Mouse (Mus musculus) bone marrow, adult 2 months (tissue): Measurements from ENCODE around the gene Cxcr4.

Experiments
- CTCF ChIP-seq: fragments of 200-500 bp; IDR thresholded peaks from 2 replicates; pipeline ENCODE4 v1.5.1; 2011; ENCODE audit warnings: low read length, control low read depth; ENCODE audit not compliant: control insufficient read depth, insufficient read depth
- POLR2A ChIP-seq: fragments of 200-500 bp; IDR thresholded peaks from 2 replicates; pipeline ENCODE4 v1.6.1; 2011; ENCODE audit warnings: low read depth, mild to moderate bottlenecking, control low read depth, low read length, borderline replicate concordance; ENCODE audit not compliant: control insufficient read depth

DNA sequence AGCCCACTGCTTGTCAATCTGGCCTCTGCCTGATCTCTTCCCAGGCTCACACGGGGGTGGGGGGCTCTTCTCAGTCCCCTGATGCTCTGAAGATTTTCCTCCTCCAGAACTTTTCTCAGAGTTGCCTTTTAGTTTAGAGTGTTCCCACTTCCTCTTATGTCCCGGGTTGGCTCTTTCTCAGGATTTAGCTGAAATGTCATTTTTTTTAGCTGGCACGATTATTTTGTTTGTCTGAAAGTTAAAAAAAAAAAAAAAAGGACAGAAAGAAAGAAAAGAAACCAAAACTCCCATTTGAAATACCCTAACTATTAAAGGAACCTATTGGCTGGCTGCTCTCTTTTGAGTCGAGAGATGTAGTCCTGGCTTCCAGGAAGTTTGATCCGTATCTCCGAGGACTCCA, 40.4 kb upstream of the Cxcr4 start:
- TF ChIP-seq POLR2A: no peak
- no peak for TF ChIP-seq CTCF
